Mouse (Mus musculus) bone marrow macrophage, adult 2 months (primary cell): ENCODE data around the gene Tle6.

Experiments
- CTCF ChIP-seq: IDR thresholded peaks from 2 replicates; pipeline ENCODE4 v1.5.1; 2012; ENCODE audit warnings: low read depth, mild to moderate bottlenecking, low read length, moderate library complexity
- POLR2A ChIP-seq: IDR thresholded peaks from 2 replicates; pipeline ENCODE4 v1.6.1; 2012; ENCODE audit warnings: mild to moderate bottlenecking, low read depth, low read length, borderline replicate concordance

- TF ChIP-seq CTCF (no peak), POLR2A (no peak)
These were observed 41.0 kb downstream of the Tle6 start for GRCm38 (mm10) chr10:81559627-81560539.
